30 mouse cellular contexts compared by ENCODE assay signal in genomic region chr2:104736241-104736640, GRCm38 (mm10). TPM values are rescaled to one million over a fixed set of nuclear protein-coding genes. Genes with fewer than 3 reads are reported as not detected.
DNase-seq lines count a peak whose midpoint lies in the region; ATAC-seq and TF ChIP-seq lines count a peak whose summit lies in the region.
"Had no signal": no experiment of that assay in that cellular context is flagged by ENCODE, and none has a peak within 500 bp of the region (broad histone marks: within the 10 kb centered on the region; RNA-seq: fewer than 3 reads in every experiment).

No protein-coding gene starts in this region.

- no peak overlapping the region for H3K4me3 ChIP-seq in forebrain, embryonic 14.5 days (ENCODE audit: low read depth, low read length)
- no peak overlapping the region for H3K4me3 ChIP-seq in forebrain, embryonic 16.5 days (replicated peaks; ENCODE audit: low read length)
- H3K4me3 ChIP-seq in stomach, postnatal 0 days (ENCODE audit: low read depth, low read length) = no peak overlapping the region
- H3K4me3 ChIP-seq: heart, embryonic 13.5 days; hindbrain, embryonic 13.5 days; left cerebral cortex, adult 2 months; limb, embryonic 10.5 days; midbrain, embryonic 12.5 days; neural tube, embryonic 12.5 days had no signal

- no peaks in the 10 kb centered on the region for H3K9me3 ChIP-seq in forebrain, embryonic 14.5 days (replicated peaks; ENCODE audit: control insufficient read depth, low read length)
- H3K9me3 ChIP-seq in forebrain, embryonic 16.5 days (ENCODE audit: control insufficient read depth, low read length) = no peaks in the 10 kb centered on the region
- H3K9me3 ChIP-seq in stomach, postnatal 0 days (ENCODE audit: control insufficient read depth, low read length) = no peaks in the 10 kb centered on the region
- H3K9me3 ChIP-seq: heart, embryonic 13.5 days; hindbrain, embryonic 13.5 days; limb, embryonic 10.5 days; midbrain, embryonic 12.5 days; neural tube, embryonic 12.5 days had no signal

- H3K4me2 ChIP-seq in forebrain, embryonic 14.5 days (ENCODE audit: low read length) = no peak overlapping the region
- H3K4me2 ChIP-seq in forebrain, embryonic 16.5 days (ENCODE audit: low read length) = no peak overlapping the region
- H3K4me2 ChIP-seq in stomach, postnatal 0 days (replicated peaks; ENCODE audit: low read depth) = no peak overlapping the region
- H3K4me2 ChIP-seq: heart, embryonic 13.5 days; hindbrain, embryonic 13.5 days; midbrain, embryonic 12.5 days; neural tube, embryonic 12.5 days had no signal

- no peak overlapping the region for H3K27ac ChIP-seq in forebrain, embryonic 14.5 days (ENCODE audit: low read depth, low read length)
- no peak overlapping the region for H3K27ac ChIP-seq in forebrain, embryonic 16.5 days (ENCODE audit: low read length)
- H3K27ac ChIP-seq in stomach, postnatal 0 days (replicated peaks) = no peak overlapping the region
- H3K27ac ChIP-seq: heart, embryonic 13.5 days; hindbrain, embryonic 13.5 days; left cerebral cortex, adult 2 months; limb, embryonic 10.5 days; midbrain, embryonic 12.5 days; neural tube, embryonic 12.5 days had no signal

- intact Hi-C loops in left cerebral cortex, postnatal 4 days (cut with DNase I) = no loop called here

- no peaks in the 10 kb centered on the region for H3K27me3 ChIP-seq in forebrain, embryonic 14.5 days (replicated peaks; ENCODE audit: control insufficient read depth, insufficient read depth, low read length)
- no peaks in the 10 kb centered on the region for H3K27me3 ChIP-seq in forebrain, embryonic 16.5 days (replicated peaks; ENCODE audit: control insufficient read depth, insufficient read depth, low read length)
- H3K27me3 ChIP-seq in stomach, postnatal 0 days (ENCODE audit: control insufficient read depth, insufficient read depth, low read length) = no peaks in the 10 kb centered on the region

- 63% methylated on average over 7 of the region's 7 CpGs for WGBS in forebrain, embryonic 14.5 days
- WGBS in forebrain, embryonic 16.5 days = 55% methylated on average over 7 of the region's 7 CpGs
- WGBS in stomach, postnatal 0 days = 44% methylated on average over 7 of the region's 7 CpGs

- TF ChIP-seq CTCF in brain, embryonic 14.5 days (IDR thresholded peaks at IDR 0.05; ENCODE audit: borderline replicate concordance, extremely low read depth, insufficient read depth, insufficient read length) = no peak
- no peak for TF ChIP-seq CTCF in stomach, postnatal 0 days (IDR thresholded peaks at IDR 0.05; ENCODE audit: low read depth)

- no peak for ATAC-seq in forebrain, embryonic 14.5 days
- ATAC-seq in forebrain, embryonic 16.5 days = no peak
- ATAC-seq in stomach, postnatal 0 days (ENCODE audit: low FRiP score, low TSS enrichment) = 0 out of 2 replicates have a peak, but pooled peaks have one; percentile 51
- ATAC-seq: forebrain, postnatal 0 days had no signal

- no peak for TF ChIP-seq EP300 in stomach, postnatal 0 days (optimal IDR thresholded peaks at IDR 0.05)

- H3K9ac ChIP-seq in forebrain, embryonic 14.5 days (ENCODE audit: low read length) = no peak overlapping the region
- no peak overlapping the region for H3K9ac ChIP-seq in forebrain, embryonic 16.5 days (replicated peaks; ENCODE audit: low read depth, low read length)
- H3K9ac ChIP-seq in stomach, postnatal 0 days (ENCODE audit: low read length) = no peak overlapping the region
- H3K9ac ChIP-seq: forebrain, postnatal 0 days; heart, embryonic 13.5 days; hindbrain, embryonic 13.5 days; midbrain, embryonic 12.5 days; neural tube, embryonic 12.5 days had no signal

- TF ChIP-seq POLR2A in brain, embryonic 14.5 days (IDR thresholded peaks at IDR 0.05; ENCODE audit: borderline replicate concordance, extremely low read depth, insufficient read depth, insufficient read length, poor library complexity, severe bottlenecking) = no peak

- H3K4me1 ChIP-seq in forebrain, embryonic 14.5 days (ENCODE audit: control insufficient read depth, insufficient read depth, low read length) = peaks cover 4% of the 10 kb centered on the region; the same call in 1 of the 2 replicates
- H3K4me1 ChIP-seq in forebrain, embryonic 16.5 days (replicated peaks; ENCODE audit: control insufficient read depth, insufficient read depth, low read length) = peaks cover 4% of the 10 kb centered on the region; the same call in 1 of the 2 replicates
- H3K4me1 ChIP-seq in stomach, postnatal 0 days (replicated peaks; ENCODE audit: control insufficient read depth, insufficient read depth) = no peaks in the 10 kb centered on the region
- H3K4me1 ChIP-seq: neural tube, embryonic 12.5 days had no signal

- peak; percentile 40 for DNase-seq in forebrain, embryonic 14.5 days (ENCODE audit: low spot score)
- DNase-seq in left cerebral cortex, postnatal 4 days = peak; percentile 29
- no peak for DNase-seq in left cerebral cortex, adult 9 months (ENCODE audit: low spot score in 2 of 2)
- peak; percentile 43 for DNase-seq in brain, embryonic 14.5 days (ENCODE audit: low read depth)
- DNase-seq in stomach, postnatal 0 days (ENCODE audit: low spot score) = no peak
- DNase-seq in layer of hippocampus, adult 9-11 months = no peak
- DNase-seq: cerebellum, adult 9-10 months; forebrain, postnatal 0 days; gastrocnemius, postnatal 14 days; heart, adult 18-20 months; heart, postnatal 14 days; kidney, adult 9 months; liver; lung, adult 2 months; lung, postnatal 14 days; retina, postnatal 1 day; right cerebral cortex, postnatal 25 days; spleen, adult 18-20 months; thymus, adult 18-20 months; thymus, postnatal 36 days had no signal

- H3K36me3 ChIP-seq in forebrain, embryonic 14.5 days (ENCODE audit: control insufficient read depth, insufficient read depth, low read length) = no peaks in the 10 kb centered on the region
- H3K36me3 ChIP-seq in forebrain, embryonic 16.5 days (ENCODE audit: control insufficient read depth, insufficient read depth) = no peaks in the 10 kb centered on the region
- no peaks in the 10 kb centered on the region for H3K36me3 ChIP-seq in stomach, postnatal 0 days (ENCODE audit: control insufficient read depth, insufficient read depth, low read length)
- H3K36me3 ChIP-seq: heart, embryonic 13.5 days; hindbrain, embryonic 13.5 days; limb, embryonic 10.5 days; midbrain, embryonic 12.5 days; neural tube, embryonic 12.5 days had no signal

RNA-seq across cellular contexts. Expression of gene Depdc7, which starts 6.4 kb away (rescaled TPM):
- polyA plus RNA-seq in forebrain, embryonic 14.5 days (2014; fragmentation: Nextera tagmentation; extraction: Ambion mirVana) = 3.6 and 3.8 TPM in 2 replicates
- polyA plus RNA-seq in forebrain, embryonic 16.5 days (2015; fragmentation: Nextera tagmentation; extraction: Ambion mirVana) = 1.9 and 2.4 TPM in 2 replicates
- total RNA-seq in left cerebral cortex, postnatal 4 days (2021) = 1 to 10 TPM in 1 of 2 experiments, under 1 TPM in 1; 0.89 to 1.2 TPM
- 1.6 and 2.2 TPM in 2 replicates for polyA plus RNA-seq in brain, embryonic 14.5 days (2012; rRNA removed)
- 7.3 and 7.4 TPM in 2 replicates for polyA plus RNA-seq in stomach, postnatal 0 days (2015; fragmentation: Nextera tagmentation; extraction: Ambion mirVana)

RNA-seq across cellular contexts. Expression of gene Pin1rt1, which starts 20.1 kb away (rescaled TPM):
- polyA plus RNA-seq in forebrain, embryonic 14.5 days (2014; fragmentation: Nextera tagmentation; extraction: Ambion mirVana) = not detected in 2 replicates
- polyA plus RNA-seq in forebrain, embryonic 16.5 days (2015; fragmentation: Nextera tagmentation; extraction: Ambion mirVana) = 0.18 TPM in 1 of 2 replicates, not detected in the other
- not detected for total RNA-seq in left cerebral cortex, postnatal 4 days (2021)
- polyA plus RNA-seq in brain, embryonic 14.5 days (2012; rRNA removed) = 0.08 TPM in 1 of 2 replicates, not detected in the other
- polyA plus RNA-seq in stomach, postnatal 0 days (2015; fragmentation: Nextera tagmentation; extraction: Ambion mirVana) = 0.08 TPM in 1 of 2 replicates, not detected in the other
- total RNA-seq: forebrain, postnatal 0 days; gastrocnemius, postnatal 14 days; heart, adult 18-20 months; heart, postnatal 14 days; layer of hippocampus, postnatal 10 days; left cerebral cortex, adult 2 months; megakaryocyte progenitor cell, adult 5-6 weeks had no signal
- polyA plus RNA-seq: forebrain, postnatal 0 days; heart, embryonic 13.5 days; hindbrain, embryonic 13.5 days; large intestine, adult 2 months; limb, embryonic 10.5 days; lung, adult 2 months; midbrain, embryonic 12.5 days; neural tube, embryonic 12.5 days had no signal

RNA-seq across cellular contexts. Expression of gene Tcp11l1, which starts 24.3 kb away (rescaled TPM):
- polyA plus RNA-seq in forebrain, embryonic 14.5 days (2014; fragmentation: Nextera tagmentation; extraction: Ambion mirVana) = 43.8 and 52.7 TPM in 2 replicates
- 51.0 and 54.0 TPM in 2 replicates for polyA plus RNA-seq in forebrain, embryonic 16.5 days (2015; fragmentation: Nextera tagmentation; extraction: Ambion mirVana)
- 10 to 100 TPM; 56.5 to 59.9 TPM for total RNA-seq in left cerebral cortex, postnatal 4 days (2021)
- 25.5 and 33.9 TPM in 2 replicates for polyA plus RNA-seq in brain, embryonic 14.5 days (2012; rRNA removed)
- polyA plus RNA-seq in stomach, postnatal 0 days (2015; fragmentation: Nextera tagmentation; extraction: Ambion mirVana) = 22.0 and 23.9 TPM in 2 replicates

Comparison
In these comparisons a context has a peak if more than half of its experiments do, and no peak if none do; other contexts are left out.
1. DNase-seq: peak in forebrain, embryonic 14.5 days (single experiment), left cerebral cortex, postnatal 4 days (single experiment) and brain, embryonic 14.5 days (single experiment); none in left cerebral cortex, adult 9 months (0 of 2), stomach, postnatal 0 days (single experiment) and layer of hippocampus, adult 9-11 months (single experiment).